Mouse (Mus musculus) ES-CJ7 (cell line): ENCODE results near the gene Fam160b1.

Experiments used
- DNase-seq: peaks from one replicate; pipeline ENCODE4 v3.0.0; 2011; ENCODE audit warnings: low read depth, low spot score

Fam160b1 gene

GRCm38 (mm10) chr19:57343860-57344259 is 16.6 kb upstream of the Fam160b1 start:
- no peak for DNase-seq

GRCm38 (mm10) chr19:57344678-57345077 is 15.8 kb upstream of the Fam160b1 start:
- DNase-seq, result no peak

GRCm38 (mm10) chr19:57349096-57349495 is 11.4 kb upstream of the Fam160b1 start:
- no peak for DNase-seq

- no peak for DNase-seq
Measured at GRCm38 (mm10) chr19:57352337-57352935, 8.0 kb upstream of the Fam160b1 start.

GRCm38 (mm10) chr19:57353228-57353627 is 7.3 kb upstream of the Fam160b1 start:
- DNase-seq, result peak; percentile 39

- no peak for DNase-seq
Measured at GRCm38 (mm10) chr19:57354050-57354449, 6.4 kb upstream of the Fam160b1 start.

GRCm38 (mm10) chr19:57354715-57355114 is 5.8 kb upstream of the Fam160b1 start:
- DNase-seq, result no peak

- DNase-seq, result peak; percentile 19
Measured at GRCm38 (mm10) chr19:57355451-57356251, 4.8 kb upstream of the Fam160b1 start.

- no peak for DNase-seq
Measured at GRCm38 (mm10) chr19:57356273-57356672, 4.2 kb upstream of the Fam160b1 start.

GRCm38 (mm10) chr19:57357244-57357643 is 3.2 kb upstream of the Fam160b1 start:
- DNase-seq, result peak; percentile 22

- DNase-seq, result peak; percentile 15
Measured at GRCm38 (mm10) chr19:57357811-57358210, 2.7 kb upstream of the Fam160b1 start.

GRCm38 (mm10) chr19:57358322-57358721 is 2.2 kb upstream of the Fam160b1 start:
- DNase-seq, result peak; percentile 94

GRCm38 (mm10) chr19:57358836-57359598 is 1.5 kb upstream of the Fam160b1 start:
- DNase-seq, result peak; percentile 18

- no peak for DNase-seq
Measured at GRCm38 (mm10) chr19:57359701-57360326, 666 bp upstream of the Fam160b1 start.

- peak; percentile 11 for DNase-seq
Measured at GRCm38 (mm10) chr19:57361131-57361938, 855 bp downstream of the Fam160b1 start.

GRCm38 (mm10) chr19:57361939-57362307 is 1.4 kb downstream of the Fam160b1 start:
- DNase-seq, result no peak

GRCm38 (mm10) chr19:57362586-57362985 is 2.1 kb downstream of the Fam160b1 start:
- DNase-seq, result no peak

GRCm38 (mm10) chr19:57363076-57363475 is 2.6 kb downstream of the Fam160b1 start:
- no peak for DNase-seq

GRCm38 (mm10) chr19:57363538-57363937 is 3.1 kb downstream of the Fam160b1 start:
- DNase-seq, result peak; percentile 13

GRCm38 (mm10) chr19:57364942-57365673 is 4.6 kb downstream of the Fam160b1 start:
- peak; percentile 9 for DNase-seq
